In the genomic region with DNA sequence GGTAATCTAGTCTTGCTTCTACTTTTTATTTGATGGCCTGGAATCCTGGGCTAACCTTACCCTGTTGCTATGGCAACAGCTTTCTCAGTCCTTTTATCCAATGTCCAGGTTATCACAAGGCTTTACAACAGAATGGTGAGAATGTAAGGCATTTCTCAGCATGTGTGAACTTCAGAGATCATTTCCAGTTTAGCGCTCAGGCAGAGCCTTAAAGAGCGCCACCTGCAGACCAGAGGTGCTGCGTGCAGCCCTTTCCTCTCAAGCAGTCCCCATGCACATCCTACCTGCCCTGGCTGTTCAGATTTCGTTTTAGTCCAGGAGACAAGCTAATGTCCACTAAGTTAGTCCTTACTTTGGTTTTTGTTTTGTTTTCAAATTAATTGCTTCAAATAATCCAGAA, we compare ENCODE assay signal across 10 mouse cellular contexts. TPM values are rescaled to one million over a fixed set of nuclear protein-coding genes. Genes with fewer than 3 reads are reported as not detected.
A peak's percentile ranks its signal among the peaks of the same experiment; 100 is the strongest.
DNase-seq lines count a peak whose midpoint lies in the region; ATAC-seq and TF ChIP-seq lines count a peak whose summit lies in the region.
"Had no signal": no experiment of that assay in that cellular context is flagged by ENCODE, and none has a peak within 500 bp of the region (broad histone marks: within the 10 kb centered on the region; RNA-seq: fewer than 3 reads in every experiment).

No protein-coding gene starts in this region.

- no peak overlapping the region for H3K4me2 ChIP-seq in heart, postnatal 0 days (ENCODE audit: low read depth, low read length)
- H3K4me2 ChIP-seq in heart, embryonic 11.5 days, result no peak overlapping the region
- H3K4me2 ChIP-seq: embryonic facial prominence, embryonic 12.5 days; limb, embryonic 13.5 days had no signal

- 0 out of 2 replicates have a peak, but pooled peaks cover 3% of the 10 kb centered on the region for H3K4me1 ChIP-seq in heart, postnatal 0 days (ENCODE audit: control insufficient read depth, insufficient read depth)
- no peaks in the 10 kb centered on the region for H3K4me1 ChIP-seq in heart, embryonic 11.5 days (ENCODE audit: control insufficient read depth, insufficient read depth, low read length)

- no peak overlapping the region for H3K9ac ChIP-seq in heart, postnatal 0 days (replicated peaks; ENCODE audit: low read depth, low read length)
- no peak overlapping the region for H3K9ac ChIP-seq in heart, embryonic 11.5 days (ENCODE audit: low read depth, low read length)
- H3K9ac ChIP-seq: embryonic facial prominence, embryonic 12.5 days; limb, embryonic 13.5 days had no signal

- DNase-seq in heart, postnatal 0 days (ENCODE audit: low spot score), result peak; percentile 56
- DNase-seq in 3T3-L1 (ENCODE audit: low read depth, low spot score) (peak; percentile 29), NIH3T3 (ENCODE audit: low read depth) (peak; percentile 53)
- peak; percentile 70 for DNase-seq in embryo, embryonic 10 days (ENCODE audit: low spot score)
- no peak for DNase-seq in layer of hippocampus, postnatal 25 days (ENCODE audit: extremely low spot score in 1 of 2, low spot score in 1 of 2)
- no peak for DNase-seq in urinary bladder, adult 18-20 months (ENCODE audit: low spot score in 2 of 2)

- H3K4me3 ChIP-seq in heart, postnatal 0 days (ENCODE audit: low read depth, low read length), result no peak overlapping the region
- H3K4me3 ChIP-seq in heart, embryonic 11.5 days (ENCODE audit: low read depth, low read length), result no peak overlapping the region
- H3K4me3 ChIP-seq: embryonic facial prominence, embryonic 12.5 days; limb, embryonic 13.5 days had no signal

- no peaks in the 10 kb centered on the region for H3K27me3 ChIP-seq in heart, postnatal 0 days (ENCODE audit: control insufficient read depth, insufficient read depth, low read length)
- H3K27me3 ChIP-seq in heart, embryonic 11.5 days (ENCODE audit: control insufficient read depth, insufficient read depth, low read length), result no peaks in the 10 kb centered on the region
- H3K27me3 ChIP-seq: embryonic facial prominence, embryonic 12.5 days; limb, embryonic 13.5 days had no signal

- peak; percentile 47 for TF ChIP-seq CTCF in heart, postnatal 0 days (IDR thresholded peaks at IDR 0.05; ENCODE audit: low read depth)

- no peaks in the 10 kb centered on the region for H3K36me3 ChIP-seq in heart, postnatal 0 days (replicated peaks; ENCODE audit: control insufficient read depth, insufficient read depth, low read length)
- H3K36me3 ChIP-seq in heart, embryonic 11.5 days (ENCODE audit: control insufficient read depth, insufficient read depth, low read length), result no peaks in the 10 kb centered on the region
- H3K36me3 ChIP-seq: embryonic facial prominence, embryonic 12.5 days; limb, embryonic 13.5 days had no signal

- 26% methylated on average over 4 of the region's 4 CpGs for WGBS in heart, postnatal 0 days
- 21% methylated on average over 4 of the region's 4 CpGs for WGBS in heart, embryonic 11.5 days (ENCODE audit: insufficient replicate concordance)

- H3K27ac ChIP-seq in heart, postnatal 0 days (ENCODE audit: low read depth), result no peak overlapping the region
- H3K27ac ChIP-seq in heart, embryonic 11.5 days (ENCODE audit: low read depth, low read length), result no peak overlapping the region
- H3K27ac ChIP-seq: embryonic facial prominence, embryonic 12.5 days; limb, embryonic 13.5 days had no signal

- no peaks in the 10 kb centered on the region for H3K9me3 ChIP-seq in heart, postnatal 0 days (replicated peaks; ENCODE audit: control insufficient read depth, low read length)
- H3K9me3 ChIP-seq in heart, embryonic 11.5 days (replicated peaks; ENCODE audit: control insufficient read depth, low read length), result no peaks in the 10 kb centered on the region
- H3K9me3 ChIP-seq: embryonic facial prominence, embryonic 12.5 days; limb, embryonic 13.5 days had no signal

- no peak for ATAC-seq in heart, postnatal 0 days (ENCODE audit: insufficient read depth, low read depth)
- no peak for ATAC-seq in heart, embryonic 11.5 days (replicated peaks; ENCODE audit: insufficient number of reproducible peaks, low FRiP score, low TSS enrichment)
- ATAC-seq in megakaryocyte-erythroid progenitor cell, adult 5-6 weeks (replicated peaks; ENCODE audit: low FRiP score, low TSS enrichment, poor library complexity, severe bottlenecking), result peak; percentile 70

- TF ChIP-seq EP300 in heart, postnatal 0 days (IDR thresholded peaks at IDR 0.05; ENCODE audit: low read depth), result no peak

RNA-seq across cellular contexts. Expression of a gene that starts 46.8 kb away (rescaled TPM):
- 1.2 TPM in 1 of 2 replicates, not detected in the other for total RNA-seq in heart, postnatal 0 days (2014; rRNA removed; ENCODE audit: low replicate concordance)
- polyA plus RNA-seq in heart, postnatal 0 days (2015; fragmentation: Nextera tagmentation; extraction: Ambion mirVana), result 0.14 and 0.19 TPM in 2 replicates
- 0.23 and 0.45 TPM in 2 replicates for polyA plus RNA-seq in heart, embryonic 11.5 days (2014; fragmentation: Nextera tagmentation; extraction: Ambion mirVana)
- not detected in 2 replicates for total RNA-seq in megakaryocyte-erythroid progenitor cell, adult 5-6 weeks (2014; fragmentation: Nextera tagmentation)
- not detected in 2 replicates for total RNA-seq in megakaryocyte-erythroid progenitor cell, adult 5-6 weeks (2017)
- total RNA-seq in layer of hippocampus, postnatal 25 days (2021), result under 1 TPM; 0.28 to 0.37 TPM

Comparison
In these comparisons a context has a peak if more than half of its experiments do, and no peak if none do; other contexts are left out.
1. DNase-seq: peak in heart, postnatal 0 days (single experiment), 3T3-L1 (single experiment), NIH3T3 (single experiment) and embryo, embryonic 10 days (single experiment); none in layer of hippocampus, postnatal 25 days (0 of 2) and urinary bladder, adult 18-20 months (0 of 2).